Mouse (Mus musculus): ENCODE results near the gene Wdr5b. TPM values are rescaled to one million over a fixed set of nuclear protein-coding genes. Genes with fewer than 3 reads are reported as not detected.

The Wdr5b gene
- polyA plus RNA-seq, 1 experiment from 2014 or later = 3.9 TPM

- WGBS (ENCODE audit: missing documents) = 96% methylated on average over 7 of the region's 7 CpGs
- Histone ChIP-seq H3K4me3 (ENCODE audit: inconsistent target) (no peak overlapping the region), H3K36me3 (ENCODE audit: inconsistent target) (peaks cover 28% of the 10 kb centered on the region), H3K79me2 (ENCODE audit: inconsistent target) (no peaks in the 10 kb centered on the region), H3K27ac (no peak overlapping the region)
These were observed 48.1 kb downstream of the Wdr5b start for GRCm38 (mm10) chr16:36089065-36089464.

GRCm38 (mm10) chr16:36089850-36090616 lies 49.0 kb downstream of the Wdr5b start:
- Histone ChIP-seq H3K27ac (no peak overlapping the region), H3K79me2 (ENCODE audit: inconsistent target) (no peaks in the 10 kb centered on the region), H3K4me3 (ENCODE audit: inconsistent target) (no peak overlapping the region), H3K36me3 (ENCODE audit: inconsistent target) (peaks cover 25% of the 10 kb centered on the region)
- 86% methylated on average over 8 of the region's 8 CpGs for WGBS (ENCODE audit: missing documents)

GRCm38 (mm10) chr16:36090785-36091509 lies 50.0 kb downstream of the Wdr5b start:
- Histone ChIP-seq H3K27ac (no peak overlapping the region), H3K4me3 (ENCODE audit: inconsistent target) (no peak overlapping the region), H3K79me2 (ENCODE audit: inconsistent target) (no peaks in the 10 kb centered on the region), H3K36me3 (ENCODE audit: inconsistent target) (peaks cover 17% of the 10 kb centered on the region; the same call in 1 of the 2 replicates)
- WGBS (ENCODE audit: missing documents) = 96% methylated on average over 11 of the region's 11 CpGs

Other genes starting within 250 kb of the Wdr5b start
- gene Parp14, start 169.6 kb upstream of the Wdr5b start, polyA plus RNA-seq (2018) = 96.5 to 226 TPM (median 116 TPM) in 3 replicates
- 50.3 to 109 TPM (median 52.0 TPM) in 3 replicates for gene Parp9, start 102.7 kb upstream of the Wdr5b start, polyA plus RNA-seq (2018)
- 42.5 to 99.4 TPM (median 48.3 TPM) in 3 replicates for gene Dtx3l, start 102.0 kb upstream of the Wdr5b start, polyA plus RNA-seq (2018)
- gene Kpna1, start 62.4 kb upstream of the Wdr5b start, polyA plus RNA-seq (2018) = 25.3 to 44.8 TPM (median 28.5 TPM) in 3 replicates
- gene Fam162a, start 30.4 kb downstream of the Wdr5b start, polyA plus RNA-seq (2018) = 32.0 to 75.1 TPM (median 38.9 TPM) in 3 replicates
- gene Ccdc58, start 30.5 kb downstream of the Wdr5b start, polyA plus RNA-seq (2018) = 17.7 to 36.1 TPM (median 29.6 TPM) in 3 replicates
- not detected in 3 replicates for gene Csta1, start 90.1 kb downstream of the Wdr5b start, polyA plus RNA-seq (2018)
- gene Stfa2l1, start 115.6 kb downstream of the Wdr5b start, polyA plus RNA-seq (2018) = 1.5 TPM in 1 of 3 replicates, not detected in the others
- not detected in 3 replicates for gene Gm5483, start 143.0 kb downstream of the Wdr5b start, polyA plus RNA-seq (2018)
- gene Gm5416, start 169.2 kb downstream of the Wdr5b start, polyA plus RNA-seq (2018) = not detected in 3 replicates
- gene 2010005H15Rik, start 180.3 kb downstream of the Wdr5b start, polyA plus RNA-seq (2018) = not detected in 3 replicates
- gene Stfa1, start 235.8 kb downstream of the Wdr5b start, polyA plus RNA-seq (2018) = not detected in 3 replicates